Mouse (Mus musculus): ENCODE measurements around the gene Cdkal1. TPM values are rescaled to one million over a fixed set of nuclear protein-coding genes. Genes with fewer than 3 reads are reported as not detected.

The Cdkal1 gene
- total and polyA plus RNA-seq, 2 experiments from 2014 or later = 17.4 to 17.6 TPM

- Histone ChIP-seq H3K4me2 (ENCODE audit: low read depth, low read length, poor library complexity, severe bottlenecking) (no peak overlapping the region), H3K9me3 (ENCODE audit: low read length) (no peaks in the 10 kb centered on the region), H3K9ac (replicated peaks; ENCODE audit: low read length, poor library complexity, severe bottlenecking) (no peak overlapping the region), H3K27me3 (ENCODE audit: insufficient read depth, low read length) (no peaks in the 10 kb centered on the region), H3K27ac (ENCODE audit: low read depth, low read length) (no peak overlapping the region), H3K4me1 (ENCODE audit: insufficient read depth, low read length) (no peaks in the 10 kb centered on the region), H3K4me3 (ENCODE audit: low read depth, low read length) (no peak overlapping the region), H3K36me3 (ENCODE audit: insufficient read depth, low read length) (no peaks in the 10 kb centered on the region)
- 90% methylated on average over 6 of the region's 6 CpGs for WGBS
- no peak for ATAC-seq (ENCODE audit: low FRiP score)
- DNase-seq (ENCODE audit: low spot score) = no peak
- no peak for TF ChIP-seq CTCF (IDR thresholded peaks at IDR 0.05)
Observed at GRCm38 (mm10) chr13:29462271-29462670, 393.2 kb downstream of the Cdkal1 start.

GRCm38 (mm10) chr13:29460741-29461140 is 394.7 kb downstream of the Cdkal1 start:
- Histone ChIP-seq H3K4me1 (ENCODE audit: insufficient read depth, low read length) (no peaks in the 10 kb centered on the region), H3K9me3 (ENCODE audit: low read length) (no peaks in the 10 kb centered on the region), H3K27me3 (ENCODE audit: insufficient read depth, low read length) (no peaks in the 10 kb centered on the region), H3K4me2 (ENCODE audit: low read depth, low read length, poor library complexity, severe bottlenecking) (no peak overlapping the region), H3K9ac (replicated peaks; ENCODE audit: low read length, poor library complexity, severe bottlenecking) (no peak overlapping the region), H3K27ac (ENCODE audit: low read depth, low read length) (no peak overlapping the region), H3K4me3 (ENCODE audit: low read depth, low read length) (no peak overlapping the region), H3K36me3 (ENCODE audit: insufficient read depth, low read length) (no peaks in the 10 kb centered on the region)
- no peak for ATAC-seq (ENCODE audit: low FRiP score)
- no peak for DNase-seq (ENCODE audit: low spot score)
- no peak for TF ChIP-seq CTCF (IDR thresholded peaks at IDR 0.05)
- WGBS = 79% methylated on average over 5 of the region's 5 CpGs

- no peaks in the 10 kb centered on the region for H3K36me3 ChIP-seq (ENCODE audit: insufficient read depth, low read length)
- H3K27ac ChIP-seq (ENCODE audit: low read depth, low read length) = no peak overlapping the region
- 63% methylated on average over 1 of the region's 1 CpGs for WGBS
- ATAC-seq (ENCODE audit: low FRiP score) (no peak), DNase-seq (ENCODE audit: low spot score) (no peak)
- H3K4me1 ChIP-seq (ENCODE audit: insufficient read depth, low read length) = no peaks in the 10 kb centered on the region
- no peak overlapping the region for H3K9ac ChIP-seq (replicated peaks; ENCODE audit: low read length, poor library complexity, severe bottlenecking)
- no peak for TF ChIP-seq CTCF (IDR thresholded peaks at IDR 0.05)
- H3K9me3 ChIP-seq (ENCODE audit: low read length) = no peaks in the 10 kb centered on the region
- no peak overlapping the region for H3K4me3 ChIP-seq (ENCODE audit: low read depth, low read length)
- no peak overlapping the region for H3K4me2 ChIP-seq (ENCODE audit: low read depth, low read length, poor library complexity, severe bottlenecking)
- no peaks in the 10 kb centered on the region for H3K27me3 ChIP-seq (ENCODE audit: insufficient read depth, low read length)
Observed at GRCm38 (mm10) chr13:29458385-29458784, 397.1 kb downstream of the Cdkal1 start.

GRCm38 (mm10) chr13:29437067-29437466 is 418.4 kb downstream of the Cdkal1 start:
- H3K4me3 ChIP-seq (ENCODE audit: low read depth, low read length) = no peak overlapping the region
- no peaks in the 10 kb centered on the region for H3K27me3 ChIP-seq (ENCODE audit: insufficient read depth, low read length)
- no peak overlapping the region for H3K9ac ChIP-seq (replicated peaks; ENCODE audit: low read length, poor library complexity, severe bottlenecking)
- no peak overlapping the region for H3K4me2 ChIP-seq (ENCODE audit: low read depth, low read length, poor library complexity, severe bottlenecking)
- H3K36me3 ChIP-seq (ENCODE audit: insufficient read depth, low read length) = no peaks in the 10 kb centered on the region
- no peaks in the 10 kb centered on the region for H3K4me1 ChIP-seq (ENCODE audit: insufficient read depth, low read length)
- TF ChIP-seq CTCF (IDR thresholded peaks at IDR 0.05) = no peak
- ATAC-seq (ENCODE audit: low FRiP score) = no peak
- 82% methylated on average over 2 of the region's 2 CpGs for WGBS
- no peak overlapping the region for H3K27ac ChIP-seq (ENCODE audit: low read depth, low read length)
- no peak for DNase-seq (ENCODE audit: low spot score)
- H3K9me3 ChIP-seq (ENCODE audit: low read length) = no peaks in the 10 kb centered on the region

GRCm38 (mm10) chr13:29434726-29435125 is 420.7 kb downstream of the Cdkal1 start:
- WGBS = 47% methylated on average over 4 of the region's 4 CpGs
- H3K9ac ChIP-seq (replicated peaks; ENCODE audit: low read length, poor library complexity, severe bottlenecking) = no peak overlapping the region
- no peaks in the 10 kb centered on the region for H3K4me1 ChIP-seq (ENCODE audit: insufficient read depth, low read length)
- no peak for TF ChIP-seq CTCF (IDR thresholded peaks at IDR 0.05)
- no peak overlapping the region for H3K4me2 ChIP-seq (ENCODE audit: low read depth, low read length, poor library complexity, severe bottlenecking)
- no peaks in the 10 kb centered on the region for H3K9me3 ChIP-seq (ENCODE audit: low read length)
- H3K36me3 ChIP-seq (ENCODE audit: insufficient read depth, low read length) = no peaks in the 10 kb centered on the region
- ATAC-seq (ENCODE audit: low FRiP score) = no peak
- no peaks in the 10 kb centered on the region for H3K27me3 ChIP-seq (ENCODE audit: insufficient read depth, low read length)
- H3K4me3 ChIP-seq (ENCODE audit: low read depth, low read length) = no peak overlapping the region
- H3K27ac ChIP-seq (ENCODE audit: low read depth, low read length) = no peak overlapping the region
- peak; percentile 33 for DNase-seq (ENCODE audit: low spot score)

GRCm38 (mm10) chr13:29430919-29431318 is 424.6 kb downstream of the Cdkal1 start:
- Histone ChIP-seq H3K4me3 (ENCODE audit: low read depth, low read length) (no peak overlapping the region), H3K4me2 (ENCODE audit: low read depth, low read length, poor library complexity, severe bottlenecking) (no peak overlapping the region), H3K4me1 (ENCODE audit: insufficient read depth, low read length) (no peaks in the 10 kb centered on the region), H3K9me3 (ENCODE audit: low read length) (no peaks in the 10 kb centered on the region), H3K9ac (replicated peaks; ENCODE audit: low read length, poor library complexity, severe bottlenecking) (no peak overlapping the region), H3K36me3 (ENCODE audit: insufficient read depth, low read length) (no peaks in the 10 kb centered on the region), H3K27ac (ENCODE audit: low read depth, low read length) (no peak overlapping the region), H3K27me3 (ENCODE audit: insufficient read depth, low read length) (no peaks in the 10 kb centered on the region)
- no peak for ATAC-seq (ENCODE audit: low FRiP score)
- no peak for DNase-seq (ENCODE audit: low spot score)
- WGBS = 49% methylated on average over 4 of the region's 4 CpGs
- TF ChIP-seq CTCF (IDR thresholded peaks at IDR 0.05) = no peak
